Mouse (Mus musculus) liver, postnatal 0 days (tissue): ENCODE measurements around the gene Chrna4.

ENCODE experiments used
- CTCF ChIP-seq: sonication (generic); IDR thresholded peaks from 2 replicates; pipeline ENCODE4 v1.5.1; 2016; ENCODE audit warnings: antibody characterized with exemption, low read depth
- EP300 ChIP-seq: IDR thresholded peaks from 2 replicates; pipeline ENCODE4 v1.6.1; 2016; ENCODE audit warnings: antibody characterized with exemption, low read depth, mild to moderate bottlenecking

DNA sequence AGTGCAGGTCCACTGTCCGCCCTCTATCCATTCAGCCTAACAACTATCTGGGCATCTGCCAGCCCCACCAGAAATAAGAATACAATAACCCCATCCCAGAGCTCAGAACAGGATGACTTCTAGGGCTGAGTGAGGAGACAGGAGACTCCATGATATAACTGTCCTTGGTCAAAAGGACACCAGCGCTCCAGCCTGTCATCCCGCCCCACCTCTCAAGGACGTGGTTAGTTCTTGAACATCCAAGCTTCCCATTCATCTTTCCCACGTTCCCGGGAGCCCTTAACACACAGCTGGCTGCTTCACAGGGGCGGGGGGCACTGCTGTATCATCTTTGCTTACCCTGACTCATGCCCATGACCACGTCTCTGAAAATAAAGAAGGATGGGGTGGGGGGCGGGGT lies 5.6 kb upstream of the Chrna4 start:
- TF ChIP-seq CTCF (no peak), EP300 (no peak)
